Mouse (Mus musculus) forebrain, embryonic 11.5 days (tissue): Measurements from ENCODE around the gene Ncdn. TPM values are rescaled to one million over a fixed set of nuclear protein-coding genes. Genes with fewer than 3 reads are reported as not detected.

Experiments
- ATAC-seq: fragments of 200-750 bp; cut with Nextera tagmentation; replicated peaks from 2 replicates; pipeline ENCODE4 v1.8.0; 2017; ENCODE audit warnings: moderate TSS enrichment; ENCODE audit not compliant: low FRiP score
- DNase-seq: peaks from one replicate; pipeline ENCODE4 v3.0.0-alpha.2; 2017; ENCODE audit warnings: low spot score
- H3K27ac ChIP-seq: fragments of 300-500 bp; sonication (generic); 2 replicates; pipeline ENCODE4 v1.5.1; 2014; ENCODE audit warnings: low read depth, low read length
- H3K27me3 ChIP-seq: fragments of 300-500 bp; sonication (generic); 2 replicates; pipeline ENCODE4 v1.6.1; 2014; ENCODE audit warnings: mild to moderate bottlenecking, low read length, mixed read lengths; ENCODE audit not compliant: control insufficient read depth, insufficient read depth
- H3K36me3 ChIP-seq: fragments of 300-500 bp; sonication (generic); 2 replicates; pipeline ENCODE4 v1.6.1; 2014; ENCODE audit warnings: mild to moderate bottlenecking, low read length, moderate library complexity, mixed read lengths; ENCODE audit not compliant: control insufficient read depth, insufficient read depth
- H3K4me1 ChIP-seq: fragments of 300-500 bp; sonication (generic); replicated peaks from 2 replicates; pipeline ENCODE4 v1.6.1; 2014; ENCODE audit warnings: low read length, mixed read lengths; ENCODE audit not compliant: control insufficient read depth, insufficient read depth
- H3K4me2 ChIP-seq: fragments of 300-500 bp; sonication (generic); 2 replicates; pipeline ENCODE4 v1.6.1; 2014; ENCODE audit warnings: low read depth, mild to moderate bottlenecking, low read length, moderate library complexity, mixed read lengths; ENCODE audit not compliant: severe bottlenecking
- H3K4me3 ChIP-seq: fragments of 300-500 bp; sonication (generic); 2 replicates; pipeline ENCODE4 v1.5.1; 2014; ENCODE audit warnings: low read depth, low read length
- H3K9ac ChIP-seq: fragments of 300-500 bp; sonication (generic); 2 replicates; pipeline ENCODE4 v1.6.1; 2014; ENCODE audit warnings: low read length
- H3K9me3 ChIP-seq: fragments of 300-500 bp; sonication (generic); 2 replicates; pipeline ENCODE4 v1.6.1; 2016; ENCODE audit warnings: low read length, mixed read lengths; ENCODE audit not compliant: control insufficient read depth
- WGBS: fragments of 180-500 bp; shearing (Covaris S2); extraction: QIAGEN DNeasy Blood & Tissue Kit; methylation state at CpG from one replicate; pipeline ENCODE4 v1.1.7; 2014; 5-methylcytosine and 5-hydroxymethylcytosine counted together
- polyA plus RNA-seq: library from polyadenylated mRNA; unstranded; fragments of >200 nt; fragmentation: Nextera tagmentation; extraction: Ambion mirVana; gene quantifications from 2 replicates; pipeline ENCODE4 v1.2.1, GENCODE M21; 2014

Gene Ncdn
- polyA plus RNA-seq, 1 experiment from 2014 or later, result 37.3 TPM

DNA sequence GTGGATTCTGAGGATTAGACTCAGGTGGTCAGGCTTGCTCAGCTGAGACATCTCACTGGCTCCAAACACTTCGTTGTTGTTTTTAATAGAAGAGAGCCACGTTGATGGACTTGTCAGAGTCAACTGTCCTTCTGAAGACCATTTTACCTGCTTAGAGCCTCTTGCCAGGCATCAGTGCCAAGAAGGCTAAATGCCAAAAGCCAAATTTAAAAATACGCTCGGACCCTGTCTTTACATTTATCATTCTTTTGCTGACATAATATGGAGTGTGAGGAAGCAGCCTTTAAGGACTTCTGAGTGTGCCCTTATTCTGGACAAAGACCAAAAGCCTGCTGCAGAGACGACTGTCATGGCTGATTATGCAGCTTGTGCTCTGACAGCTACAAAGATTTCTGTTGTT, 5.1 kb upstream of the Ncdn start:
- WGBS, result 82% methylated on average over 5 of the region's 5 CpGs
- Histone ChIP-seq H3K27me3 (no peaks in the 10 kb centered on the region), H3K9me3 (no peaks in the 10 kb centered on the region), H3K4me1 (peaks cover 2% of the 10 kb centered on the region; the same call in 1 of the 2 replicates), H3K4me2 (no peak overlapping the region), H3K36me3 (no peaks in the 10 kb centered on the region), H3K27ac (no peak overlapping the region), H3K4me3 (no peak overlapping the region), H3K9ac (no peak overlapping the region)
- no peak for ATAC-seq
- DNase-seq, result no peak

- Histone ChIP-seq H3K9ac (no peak overlapping the region), H3K9me3 (no peaks in the 10 kb centered on the region), H3K4me1 (peaks cover 7% of the 10 kb centered on the region), H3K4me2 (no peak overlapping the region), H3K27me3 (no peaks in the 10 kb centered on the region), H3K36me3 (no peaks in the 10 kb centered on the region), H3K27ac (no peak overlapping the region), H3K4me3 (no peak overlapping the region)
- ATAC-seq (no peak), DNase-seq (no peak)
- WGBS, result 93% methylated on average over 4 of the region's 4 CpGs
These were observed 3.5 kb upstream of the Ncdn start for GRCm38 (mm10) chr4:126756766-126757165.

GRCm38 (mm10) chr4:126754736-126755374, 1.6 kb upstream of the Ncdn start:
- H3K27me3 ChIP-seq, result no peaks in the 10 kb centered on the region
- H3K27ac ChIP-seq, result no peak overlapping the region
- H3K4me3 ChIP-seq, result peak overlapping the region; percentile 56; the same call in 1 of the 2 replicates
- no peaks in the 10 kb centered on the region; the same call in 1 of the 2 replicates for H3K36me3 ChIP-seq
- DNase-seq (no peak), ATAC-seq (no peak)
- peaks cover 13% of the 10 kb centered on the region for H3K4me1 ChIP-seq
- no peak overlapping the region; the same call in 1 of the 2 replicates for H3K9ac ChIP-seq
- 49% methylated on average over 12 of the region's 12 CpGs for WGBS
- no peaks in the 10 kb centered on the region for H3K9me3 ChIP-seq
- H3K4me2 ChIP-seq, result peak overlapping the region; percentile 99

- Histone ChIP-seq H3K4me3 (peak overlapping the region; percentile 56), H3K9me3 (no peaks in the 10 kb centered on the region), H3K27ac (peak overlapping the region; percentile 90), H3K4me2 (peak overlapping the region; percentile 99), H3K27me3 (no peaks in the 10 kb centered on the region), H3K36me3 (no peaks in the 10 kb centered on the region; the same call in 1 of the 2 replicates), H3K9ac (peak overlapping the region; percentile 57), H3K4me1 (peaks cover 13% of the 10 kb centered on the region)
- DNase-seq (no peak), ATAC-seq (no peak)
- 0% methylated on average over 12 of the region's 12 CpGs for WGBS
These were observed 983 bp upstream of the Ncdn start for GRCm38 (mm10) chr4:126754231-126754611.

DNA sequence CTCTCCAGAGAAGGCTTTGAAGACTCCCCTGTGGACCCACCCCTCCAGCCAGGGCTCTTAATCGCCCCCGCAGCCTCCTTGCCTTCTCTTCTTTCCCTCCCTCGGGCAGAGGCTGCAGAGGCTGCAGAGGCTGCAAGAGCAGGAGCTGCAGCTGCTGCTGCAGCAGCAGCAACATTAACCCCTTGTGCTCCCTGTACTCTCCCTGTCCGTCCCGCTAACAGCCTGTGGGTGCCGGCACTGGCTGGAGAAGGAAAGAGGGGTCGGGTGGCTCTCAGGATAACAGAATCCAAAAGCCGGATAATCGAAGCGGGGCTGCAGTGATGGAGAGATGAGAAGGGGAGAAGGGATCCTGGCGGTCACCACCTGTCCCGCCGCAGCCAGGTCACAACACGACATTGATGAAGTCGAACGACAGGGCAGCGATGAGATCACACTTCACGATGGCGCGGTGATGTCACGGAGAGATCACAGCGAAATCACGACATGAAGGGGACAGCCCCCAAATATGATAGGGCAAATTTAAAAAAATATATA, 563 bp downstream of the Ncdn start:
- peaks cover 13% of the 10 kb centered on the region for H3K4me1 ChIP-seq
- under 1% methylated on average over 23 of the region's 23 CpGs for WGBS
- H3K36me3 ChIP-seq, result no peaks in the 10 kb centered on the region; the same call in 1 of the 2 replicates
- H3K27ac ChIP-seq, result peak overlapping the region; percentile 68; the same call in 1 of the 2 replicates
- peak overlapping the region; percentile 56 for H3K4me3 ChIP-seq
- no peaks in the 10 kb centered on the region for H3K27me3 ChIP-seq
- DNase-seq (peak; percentile 72), ATAC-seq (peak; percentile 8)
- H3K4me2 ChIP-seq, result peak overlapping the region; percentile 99
- H3K9me3 ChIP-seq, result no peaks in the 10 kb centered on the region
- peak overlapping the region; percentile 57 for H3K9ac ChIP-seq

GRCm38 (mm10) chr4:126752024-126752607, 1.1 kb downstream of the Ncdn start:
- H3K4me3 ChIP-seq, result peak overlapping the region; percentile 56
- 2% methylated on average over 13 of the region's 13 CpGs for WGBS
- H3K4me2 ChIP-seq, result peak overlapping the region; percentile 99
- ATAC-seq (no peak), DNase-seq (peak; percentile 63)
- H3K4me1 ChIP-seq, result peaks cover 13% of the 10 kb centered on the region
- peak overlapping the region; percentile 57 for H3K9ac ChIP-seq
- no peaks in the 10 kb centered on the region for H3K9me3 ChIP-seq
- no peaks in the 10 kb centered on the region for H3K27me3 ChIP-seq
- peak overlapping the region; percentile 68; the same call in 1 of the 2 replicates for H3K27ac ChIP-seq
- H3K36me3 ChIP-seq, result no peaks in the 10 kb centered on the region; the same call in 1 of the 2 replicates

- WGBS, result 45% methylated on average over 10 of the region's 10 CpGs
- Histone ChIP-seq H3K27ac (no peak overlapping the region), H3K9ac (peak overlapping the region; percentile 57), H3K27me3 (no peaks in the 10 kb centered on the region), H3K4me2 (peak overlapping the region; percentile 99), H3K9me3 (no peaks in the 10 kb centered on the region), H3K36me3 (no peaks in the 10 kb centered on the region; the same call in 1 of the 2 replicates), H3K4me1 (peaks cover 13% of the 10 kb centered on the region), H3K4me3 (peak overlapping the region; percentile 56)
- ATAC-seq (no peak), DNase-seq (no peak)
These were observed 1.6 kb downstream of the Ncdn start for GRCm38 (mm10) chr4:126751556-126752023.

DNA sequence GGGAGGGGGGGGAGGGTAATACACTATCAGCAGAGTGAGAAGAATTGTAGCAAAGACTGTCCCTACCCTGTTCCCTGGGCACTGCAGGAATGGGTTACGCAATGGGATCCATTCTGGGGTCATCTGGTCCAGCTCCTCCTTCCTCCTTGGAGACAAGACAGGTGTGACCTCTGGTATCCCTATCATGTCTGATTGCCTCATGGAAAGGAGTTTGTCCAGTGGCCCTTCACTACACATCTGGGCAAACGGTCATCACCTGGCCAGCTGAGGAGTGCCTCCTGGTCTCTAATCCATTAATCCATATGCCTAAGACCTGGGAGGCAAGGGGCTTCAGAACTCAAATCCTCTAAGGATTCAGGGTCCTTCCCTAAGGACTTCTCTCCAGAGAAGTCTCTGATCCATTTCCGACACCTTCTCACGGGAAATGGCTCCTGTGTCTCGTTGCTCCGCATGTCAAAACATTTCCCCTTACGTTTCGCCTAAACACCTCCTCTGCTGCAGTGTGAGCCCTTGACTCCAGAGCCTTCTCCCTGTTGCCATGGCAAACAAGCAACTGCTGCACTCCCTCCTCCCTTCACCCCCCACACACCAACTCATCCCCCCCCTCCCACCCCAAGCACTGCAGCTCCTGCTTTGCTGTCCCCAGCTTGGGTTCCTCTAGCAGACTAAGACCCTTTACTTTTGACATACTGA, 2.2 kb downstream of the Ncdn start:
- Histone ChIP-seq H3K27ac (no peak overlapping the region), H3K9ac (no peak overlapping the region), H3K4me1 (peaks cover 13% of the 10 kb centered on the region), H3K9me3 (no peaks in the 10 kb centered on the region), H3K36me3 (no peaks in the 10 kb centered on the region; the same call in 1 of the 2 replicates), H3K4me2 (peak overlapping the region; percentile 99; the same call in 1 of the 2 replicates), H3K27me3 (no peaks in the 10 kb centered on the region), H3K4me3 (peak overlapping the region; percentile 56; the same call in 1 of the 2 replicates)
- WGBS, result 77% methylated on average over 8 of the region's 8 CpGs
- ATAC-seq (no peak), DNase-seq (peak; percentile 49)
